Mouse (Mus musculus): Measurements from ENCODE around the gene Zfp771. TPM values are rescaled to one million over a fixed set of nuclear protein-coding genes. Genes with fewer than 3 reads are reported as not detected.
"Not testable (repeated sequence)": the region's sequence is repeated elsewhere in the genome, so short reads cannot be mapped to it uniquely, and the experiment has no call there.

Zfp771 gene
- total and polyA plus RNA-seq, 2 experiments from 2014 or later: 65.7 to 75.1 TPM

- no peak overlapping the region for H3K9ac ChIP-seq
- no peak for TF ChIP-seq CTCF (IDR thresholded peaks at IDR 0.05; ENCODE audit: low read depth)
- no peaks in the 10 kb centered on the region for H3K9me3 ChIP-seq (ENCODE audit: low read length)
- H3K27me3 ChIP-seq (ENCODE audit: insufficient read depth, low read length): no peaks in the 10 kb centered on the region
- no peak overlapping the region for H3K27ac ChIP-seq (ENCODE audit: low read depth, low read length)
- H3K36me3 ChIP-seq (ENCODE audit: insufficient read depth): peaks cover 36% of the 10 kb centered on the region
- peaks cover 15% of the 10 kb centered on the region for H3K4me1 ChIP-seq (ENCODE audit: insufficient read depth)
- 69% methylated on average over 2 of the region's 2 CpGs for WGBS
- no peak overlapping the region for H3K4me3 ChIP-seq (ENCODE audit: low read depth, low read length)
- ATAC-seq: no peak
- no peak overlapping the region; the same call in 1 of the 2 replicates for H3K4me2 ChIP-seq (ENCODE audit: low read depth)
- no peak for DNase-seq
Observed at GRCm38 (mm10) chr7:127234777-127235176, 9.3 kb upstream of the Zfp771 start.

- DNase-seq (no peak), ATAC-seq (no peak)
- H3K4me3 ChIP-seq (ENCODE audit: low read depth, low read length): peak overlapping the region; percentile 98
- no peaks in the 10 kb centered on the region for H3K9me3 ChIP-seq (ENCODE audit: low read length)
- H3K27me3 ChIP-seq (ENCODE audit: insufficient read depth, low read length): no peaks in the 10 kb centered on the region
- WGBS: 31% methylated on average over 2 of the region's 2 CpGs
- H3K4me1 ChIP-seq (ENCODE audit: insufficient read depth): peaks cover 10% of the 10 kb centered on the region
- H3K36me3 ChIP-seq (ENCODE audit: insufficient read depth): 0 out of 2 replicates have a peak, but pooled peaks cover 16% of the 10 kb centered on the region
- peak overlapping the region; percentile 95 for H3K9ac ChIP-seq
- no peak for TF ChIP-seq CTCF (IDR thresholded peaks at IDR 0.05; ENCODE audit: low read depth)
- peak overlapping the region; percentile 89 for H3K27ac ChIP-seq (ENCODE audit: low read depth, low read length)
- H3K4me2 ChIP-seq (ENCODE audit: low read depth): peak overlapping the region; percentile 67
Observed at GRCm38 (mm10) chr7:127243361-127243867, 660 bp upstream of the Zfp771 start.

- Histone ChIP-seq H3K9ac (peak overlapping the region; percentile 95), H3K27me3 (ENCODE audit: insufficient read depth, low read length) (no peaks in the 10 kb centered on the region), H3K27ac (ENCODE audit: low read depth, low read length) (peak overlapping the region; percentile 89), H3K4me3 (ENCODE audit: low read depth, low read length) (peak overlapping the region; percentile 98), H3K4me2 (ENCODE audit: low read depth) (peak overlapping the region; percentile 67), H3K36me3 (ENCODE audit: insufficient read depth) (peaks cover 18% of the 10 kb centered on the region; the same call in 1 of the 2 replicates), H3K4me1 (ENCODE audit: insufficient read depth) (peaks cover 10% of the 10 kb centered on the region), H3K9me3 (ENCODE audit: low read length) (no peaks in the 10 kb centered on the region)
- DNase-seq (no peak), ATAC-seq (peak; percentile 59; the same call in 1 of the 2 replicates)
- WGBS: 10% methylated on average over 29 of the region's 33 CpGs
- TF ChIP-seq CTCF (IDR thresholded peaks at IDR 0.05; ENCODE audit: low read depth): no peak
Observed at GRCm38 (mm10) chr7:127244658-127245510, 810 bp downstream of the Zfp771 start.

DNA sequence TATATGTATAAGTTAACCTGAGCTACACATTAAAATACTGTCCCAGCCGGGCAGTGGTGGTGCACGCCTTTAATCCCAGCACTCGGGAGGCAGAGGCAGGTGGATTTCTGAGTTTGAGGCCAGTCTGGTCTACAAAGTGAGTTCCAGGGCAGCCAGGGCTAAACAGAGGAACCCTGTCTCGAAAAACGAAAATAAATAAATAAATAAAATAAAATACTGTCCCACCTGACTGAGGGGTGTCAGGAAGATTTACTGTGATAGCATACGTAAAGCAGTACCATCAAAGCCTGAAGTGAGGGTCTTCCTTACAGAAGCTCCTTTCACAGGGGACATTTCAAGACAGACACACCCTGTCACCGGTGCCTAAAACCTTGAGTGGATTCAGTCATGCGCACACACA, 6.4 kb downstream of the Zfp771 start:
- ATAC-seq; H3K4me3 ChIP-seq (ENCODE audit: low read depth, low read length); H3K27ac ChIP-seq (ENCODE audit: low read depth, low read length); H3K4me1 ChIP-seq (ENCODE audit: insufficient read depth); H3K27me3 ChIP-seq (ENCODE audit: insufficient read depth, low read length); H3K9ac ChIP-seq; H3K4me2 ChIP-seq (ENCODE audit: low read depth); H3K9me3 ChIP-seq (ENCODE audit: low read length); DNase-seq: not testable (repeated sequence)
- peaks cover 18% of the 10 kb centered on the region; the same call in 1 of the 2 replicates for H3K36me3 ChIP-seq (ENCODE audit: insufficient read depth)
- 93% methylated on average over 8 of the region's 8 CpGs for WGBS

DNA sequence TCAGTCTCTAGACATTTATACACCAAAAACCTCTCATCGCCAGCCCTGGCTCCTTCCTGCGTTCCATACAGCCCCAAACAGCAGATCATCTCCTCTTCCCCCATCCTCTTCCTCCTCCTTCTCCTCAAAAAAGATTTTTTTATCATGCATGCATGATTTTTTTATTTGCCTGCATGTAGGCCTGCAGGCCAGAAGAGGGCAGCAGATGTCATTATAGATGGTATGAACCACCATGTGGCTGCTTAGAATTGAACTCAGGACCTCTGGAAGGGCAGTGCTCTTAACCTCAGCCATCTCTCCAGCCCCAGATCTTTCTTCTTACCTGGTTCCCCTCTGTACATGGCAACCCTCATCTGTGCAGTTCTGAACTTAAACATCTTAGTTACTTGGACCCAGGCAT, 8.3 kb downstream of the Zfp771 start:
- no peak for DNase-seq
- Histone ChIP-seq H3K4me1 (ENCODE audit: insufficient read depth) (no peaks in the 10 kb centered on the region; the same call in 1 of the 2 replicates), H3K4me3 (ENCODE audit: low read depth, low read length) (no peak overlapping the region), H3K9ac (no peak overlapping the region), H3K4me2 (ENCODE audit: low read depth) (no peak overlapping the region), H3K9me3 (ENCODE audit: low read length) (no peaks in the 10 kb centered on the region), H3K27ac (ENCODE audit: low read depth, low read length) (no peak overlapping the region), H3K27me3 (ENCODE audit: insufficient read depth, low read length) (no peaks in the 10 kb centered on the region), H3K36me3 (ENCODE audit: insufficient read depth) (peaks cover 8% of the 10 kb centered on the region; the same call in 1 of the 2 replicates)
- peak; percentile 58 for TF ChIP-seq CTCF (IDR thresholded peaks at IDR 0.05; ENCODE audit: low read depth)
- ATAC-seq: no peak
- WGBS: 88% methylated on average over 2 of the region's 2 CpGs

DNA sequence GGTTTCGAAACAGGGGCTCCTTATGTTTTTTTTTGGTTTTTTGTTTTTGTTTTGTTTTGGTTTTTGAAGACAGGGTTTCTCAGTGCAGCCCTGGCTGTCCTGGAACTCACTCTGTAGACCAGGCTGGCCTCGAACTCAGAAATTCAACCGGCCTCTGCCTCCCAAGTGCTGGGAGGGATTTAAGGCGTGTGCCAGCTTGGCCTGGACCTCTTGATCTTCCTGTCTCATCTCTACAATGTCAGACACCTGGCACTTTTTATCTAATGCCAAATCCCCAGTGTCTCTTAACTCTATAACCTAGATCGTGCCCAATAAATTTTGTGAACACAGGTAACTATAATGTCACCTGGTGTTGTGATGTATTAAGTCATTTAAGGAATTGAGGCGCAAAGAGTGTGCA, 9.3 kb downstream of the Zfp771 start:
- WGBS: 79% methylated on average over 6 of the region's 6 CpGs
- peak overlapping the region; percentile 97 for H3K4me2 ChIP-seq (ENCODE audit: low read depth)
- peak overlapping the region; percentile 48 for H3K4me3 ChIP-seq (ENCODE audit: low read depth, low read length)
- H3K9ac ChIP-seq: peak overlapping the region; percentile 69
- H3K27me3 ChIP-seq (ENCODE audit: insufficient read depth, low read length): no peaks in the 10 kb centered on the region
- H3K36me3 ChIP-seq (ENCODE audit: insufficient read depth): peaks cover 5% of the 10 kb centered on the region; the same call in 1 of the 2 replicates
- H3K27ac ChIP-seq (ENCODE audit: low read depth, low read length): peak overlapping the region; percentile 92
- H3K4me1 ChIP-seq (ENCODE audit: insufficient read depth): no peaks in the 10 kb centered on the region; the same call in 1 of the 2 replicates
- no peak for TF ChIP-seq CTCF (IDR thresholded peaks at IDR 0.05; ENCODE audit: low read depth)
- no peaks in the 10 kb centered on the region for H3K9me3 ChIP-seq (ENCODE audit: low read length)
- DNase-seq (no peak), ATAC-seq (no peak)

All from forebrain, postnatal 0 days (tissue).